Mouse (Mus musculus) gastrocnemius, postnatal 4 days (tissue): ENCODE measurements at regions not wholly inside any gene's neighbourhood (a gene's known extent, or its start where the extent isn't known, plus 50 kb on each side); places are given as distances from the start of the nearest gene placed in this dataset.
A peak's percentile ranks its signal among the peaks of the same experiment; 100 is the strongest.

Source experiments
- DNase-seq, 2 experiments: peaks; one replicate each; pipeline ENCODE4 v3.0.0; 2021 to 2022; ENCODE audit warnings: low spot score in 2 of 2, mixed read lengths in 2 of 2

DNA sequence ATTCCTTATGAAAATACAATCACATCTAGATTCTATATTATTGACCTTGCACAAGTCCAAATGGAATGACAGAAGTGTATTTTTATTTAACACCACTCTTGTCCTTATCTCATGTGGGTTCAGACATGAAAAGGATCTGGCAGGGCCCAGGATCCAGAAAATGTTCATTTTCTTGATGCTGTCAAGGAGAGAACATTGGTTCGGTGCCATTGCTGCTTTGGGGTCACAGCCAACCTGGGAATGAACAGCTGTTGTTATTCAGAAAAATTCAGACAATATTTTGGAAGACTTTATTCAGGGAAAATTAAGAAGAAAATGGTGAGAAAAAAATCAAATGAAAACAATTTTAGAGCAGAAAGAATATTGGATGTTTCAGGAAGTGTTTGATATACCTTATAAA is 590.0 kb downstream of the Iqcm start:
- DNase-seq, result peak; percentile 17 to 24

GRCm38 (mm10) chr8:76052003-76052402 is 603.5 kb downstream of the Iqcm start:
- DNase-seq, result no peak

DNA sequence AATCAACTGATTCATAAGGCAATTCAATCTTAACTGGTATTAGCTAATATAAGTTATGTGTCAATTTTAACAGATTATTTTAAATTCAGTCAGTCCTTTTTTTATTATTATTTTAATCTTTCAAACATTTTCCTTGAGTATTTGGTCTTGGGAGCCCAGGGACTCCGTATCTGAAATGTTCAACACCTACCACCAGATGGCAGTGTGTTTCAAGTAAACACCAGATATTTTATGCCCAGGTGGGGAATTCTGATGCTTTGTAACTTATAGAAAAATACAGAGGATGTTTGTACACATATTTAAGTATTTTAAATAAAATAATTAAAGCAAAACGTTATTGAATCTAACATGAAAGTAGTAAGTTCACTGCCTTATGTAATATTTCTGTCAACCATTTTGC is 619.2 kb downstream of the Iqcm start:
- no peak for DNase-seq

DNA sequence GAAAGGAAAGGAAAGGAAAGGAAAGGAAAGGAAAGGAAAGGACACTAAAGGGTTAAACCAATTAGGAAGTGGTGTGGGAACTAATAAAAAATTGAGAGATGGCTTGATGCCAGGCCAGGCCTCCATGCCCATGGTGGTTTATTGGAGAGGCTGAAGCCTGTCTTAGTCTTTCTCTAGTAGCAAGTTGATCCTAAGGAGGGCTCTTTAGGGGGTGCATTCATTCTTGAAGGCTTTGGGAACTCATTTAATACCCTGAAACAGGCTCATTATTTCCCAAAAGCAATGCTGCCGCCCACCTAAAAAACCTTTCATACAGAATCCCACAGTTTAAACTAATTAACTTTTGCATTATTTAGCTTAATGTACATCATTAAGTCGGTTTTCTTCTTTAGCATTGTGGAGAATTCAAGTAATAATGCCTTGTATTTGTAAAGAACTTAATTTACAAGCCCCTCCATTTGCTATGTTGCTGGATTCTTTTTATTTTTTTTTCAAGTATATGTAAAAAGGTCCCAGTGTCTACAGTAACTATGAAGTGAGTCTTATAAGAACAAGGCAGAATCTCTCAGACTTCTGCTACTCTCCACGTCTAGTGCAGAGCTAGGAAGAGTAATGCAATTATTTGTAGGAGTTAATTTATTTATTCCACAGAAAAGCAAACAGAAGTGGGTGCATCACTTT is 624.3 kb downstream of the Iqcm start:
- no peak for DNase-seq

DNA sequence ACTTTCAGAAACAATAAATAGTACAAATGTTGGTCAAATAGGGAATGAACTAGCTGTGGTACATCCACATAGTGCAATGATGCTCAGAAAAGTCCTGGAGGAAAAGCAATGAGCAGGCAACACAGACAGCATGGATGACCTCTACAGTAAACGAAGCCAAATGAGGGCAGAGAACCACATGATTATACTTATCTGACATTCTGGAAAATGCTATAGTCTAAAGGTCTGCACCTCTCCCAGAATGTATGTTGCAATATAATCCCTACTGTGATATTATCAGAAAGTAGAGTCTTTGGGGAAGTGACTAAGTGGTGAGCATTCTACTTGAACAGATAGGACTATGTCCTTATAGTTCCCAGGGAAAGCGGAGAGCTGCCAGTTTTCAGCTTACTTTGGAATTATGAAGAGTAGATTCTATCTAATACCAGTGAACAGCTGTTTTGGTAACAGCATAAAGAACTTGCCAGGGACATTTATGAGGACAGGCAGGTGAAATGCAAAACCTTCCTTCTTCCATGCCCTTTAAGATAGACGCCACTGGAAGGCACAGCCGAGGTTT is 672.2 kb downstream of the Iqcm start:
- no peak for DNase-seq

DNA sequence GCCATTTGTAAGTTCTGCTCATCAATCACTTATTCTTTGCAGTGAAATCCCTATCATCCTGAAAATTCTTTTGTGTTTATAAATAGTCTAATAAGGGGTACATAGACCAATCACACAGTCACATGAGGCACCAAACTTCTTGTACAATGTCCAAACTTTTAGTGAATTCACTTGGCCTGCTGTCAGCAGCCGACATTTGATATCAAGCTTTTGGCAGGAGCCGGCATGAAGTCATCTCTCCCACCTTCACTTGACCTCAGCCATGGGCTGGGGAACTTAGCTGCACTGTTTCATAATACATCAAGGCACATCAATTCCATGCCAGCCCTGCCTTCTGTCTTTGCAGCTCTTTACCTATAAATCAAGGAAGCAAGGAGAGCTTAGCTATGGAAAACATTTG is 679.0 kb downstream of the Iqcm start:
- peak; percentile 20 to 55 for DNase-seq

DNA sequence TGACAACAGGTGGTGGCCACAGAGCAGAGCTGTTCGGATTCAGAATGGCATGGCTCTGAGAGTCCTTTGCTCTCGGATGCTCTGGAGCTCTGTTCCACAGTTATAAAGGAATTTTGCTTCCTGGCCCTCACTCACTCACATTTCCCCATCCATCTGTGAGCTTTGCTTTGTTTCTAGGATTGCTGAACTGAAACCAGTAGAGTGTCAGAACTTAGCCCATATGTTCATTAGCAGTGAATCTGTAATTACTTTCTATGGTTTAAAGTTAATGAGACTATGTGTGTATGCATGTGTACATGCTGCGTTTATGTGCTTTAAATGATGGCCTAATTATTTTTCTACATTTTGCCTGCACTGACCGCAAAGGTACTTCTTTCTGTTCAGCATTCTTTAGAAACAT is 688.7 kb downstream of the Iqcm start:
- no peak for DNase-seq

GRCm38 (mm10) chr8:76148681-76149080 is 700.2 kb downstream of the Iqcm start:
- DNase-seq, result no peak

GRCm38 (mm10) chr8:76182520-76182919 is 716.7 kb upstream of the Nr3c2 start:
- no peak for DNase-seq

DNA sequence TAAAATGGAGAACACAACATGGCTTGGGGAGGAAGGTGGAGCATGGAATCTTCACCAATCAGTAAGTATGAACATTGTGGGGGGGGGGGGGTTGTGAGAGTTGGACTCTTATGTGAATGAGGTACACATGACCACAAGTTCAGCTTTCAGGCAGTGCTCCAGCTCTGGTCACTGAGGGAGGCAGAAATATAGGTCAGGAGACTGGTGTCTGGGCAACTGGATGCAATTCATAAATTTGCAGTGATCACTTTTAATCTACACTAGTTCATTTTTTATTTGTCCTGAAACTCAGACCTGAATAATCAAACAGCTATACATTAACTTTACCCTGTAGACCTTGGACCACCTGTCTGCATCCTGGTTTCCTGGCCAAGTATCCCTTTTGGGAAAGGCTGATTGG is 715.4 kb upstream of the Nr3c2 start:
- DNase-seq, result no peak

DNA sequence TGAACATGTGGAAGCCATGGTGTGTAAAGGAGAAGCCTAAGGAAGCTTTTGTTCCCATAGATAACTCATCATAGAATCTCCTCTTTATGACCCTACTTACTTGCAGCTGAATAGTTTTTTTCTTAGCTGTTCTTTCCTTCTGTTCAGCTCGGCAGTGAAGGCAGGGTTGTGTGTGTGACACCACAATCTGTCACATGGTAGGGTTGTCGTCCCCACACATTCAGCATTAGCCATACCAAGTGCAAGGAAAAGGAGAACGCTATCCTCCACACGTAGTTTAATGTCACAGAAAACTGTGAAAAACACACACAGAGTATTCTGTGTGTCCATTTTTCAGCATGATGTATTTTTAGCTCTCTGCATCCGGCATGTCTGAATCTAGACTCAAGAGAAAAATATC is 711.9 kb upstream of the Nr3c2 start:
- no peak for DNase-seq

GRCm38 (mm10) chr8:76211891-76212290 is 687.4 kb upstream of the Nr3c2 start:
- DNase-seq, result no peak

DNA sequence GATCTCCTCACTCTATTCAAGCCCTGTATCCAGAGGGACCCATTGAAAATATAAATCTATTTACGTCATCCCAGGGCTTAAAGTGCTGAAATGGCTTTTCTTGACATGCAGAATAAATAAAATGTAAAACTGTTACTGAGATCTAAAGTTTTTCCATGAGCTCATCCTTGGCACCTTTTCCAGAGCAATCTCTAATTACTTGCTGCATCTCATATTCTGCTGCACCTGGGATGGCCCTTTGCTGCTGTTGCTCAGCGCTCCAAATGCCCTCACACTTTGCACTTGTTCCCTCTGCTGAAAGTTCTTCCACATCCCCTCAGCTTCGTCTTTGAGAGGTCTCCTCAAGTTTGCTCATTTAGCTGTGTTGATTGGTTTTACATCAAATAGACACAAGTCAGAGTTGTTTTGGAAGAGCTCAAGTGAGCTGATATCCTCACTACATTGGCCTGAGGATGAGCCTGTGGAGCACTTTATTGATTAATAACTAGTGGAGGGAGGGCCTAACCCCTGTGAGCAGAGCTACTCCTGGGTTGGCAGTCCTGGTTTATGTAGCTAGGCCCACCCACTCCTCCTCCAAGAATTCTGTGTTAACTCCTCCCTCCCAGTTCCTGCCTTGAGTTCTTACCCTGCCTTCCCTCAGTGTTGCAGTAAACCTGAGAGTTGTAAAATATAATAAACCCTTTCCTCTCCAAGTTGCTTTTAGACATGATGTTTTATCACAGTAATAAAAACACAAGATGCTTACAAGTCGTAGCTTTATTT is 681.2 kb upstream of the Nr3c2 start:
- DNase-seq, result no peak

- no peak for DNase-seq
These were observed 668.4 kb upstream of the Nr3c2 start for GRCm38 (mm10) chr8:76230847-76231246.

DNA sequence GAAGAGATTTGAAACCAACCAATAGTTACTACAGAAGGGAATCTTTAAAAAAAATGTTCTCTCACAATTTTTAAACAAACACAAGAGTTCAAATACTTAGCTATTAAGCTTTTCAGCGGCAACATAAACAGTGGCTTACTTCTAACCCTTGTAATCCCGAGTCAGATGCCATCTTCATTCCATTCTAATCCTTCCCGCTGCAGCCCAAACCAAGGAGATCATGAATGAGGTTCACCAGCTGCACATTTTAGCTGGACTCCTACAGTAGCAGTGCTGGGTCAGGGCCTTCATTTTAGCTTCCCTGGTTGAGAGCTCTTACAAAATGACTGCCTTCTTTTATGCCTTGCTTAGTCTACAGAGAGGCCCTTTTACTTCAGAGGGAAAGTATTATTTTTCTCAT is 650.0 kb upstream of the Nr3c2 start:
- DNase-seq, result no peak

DNA sequence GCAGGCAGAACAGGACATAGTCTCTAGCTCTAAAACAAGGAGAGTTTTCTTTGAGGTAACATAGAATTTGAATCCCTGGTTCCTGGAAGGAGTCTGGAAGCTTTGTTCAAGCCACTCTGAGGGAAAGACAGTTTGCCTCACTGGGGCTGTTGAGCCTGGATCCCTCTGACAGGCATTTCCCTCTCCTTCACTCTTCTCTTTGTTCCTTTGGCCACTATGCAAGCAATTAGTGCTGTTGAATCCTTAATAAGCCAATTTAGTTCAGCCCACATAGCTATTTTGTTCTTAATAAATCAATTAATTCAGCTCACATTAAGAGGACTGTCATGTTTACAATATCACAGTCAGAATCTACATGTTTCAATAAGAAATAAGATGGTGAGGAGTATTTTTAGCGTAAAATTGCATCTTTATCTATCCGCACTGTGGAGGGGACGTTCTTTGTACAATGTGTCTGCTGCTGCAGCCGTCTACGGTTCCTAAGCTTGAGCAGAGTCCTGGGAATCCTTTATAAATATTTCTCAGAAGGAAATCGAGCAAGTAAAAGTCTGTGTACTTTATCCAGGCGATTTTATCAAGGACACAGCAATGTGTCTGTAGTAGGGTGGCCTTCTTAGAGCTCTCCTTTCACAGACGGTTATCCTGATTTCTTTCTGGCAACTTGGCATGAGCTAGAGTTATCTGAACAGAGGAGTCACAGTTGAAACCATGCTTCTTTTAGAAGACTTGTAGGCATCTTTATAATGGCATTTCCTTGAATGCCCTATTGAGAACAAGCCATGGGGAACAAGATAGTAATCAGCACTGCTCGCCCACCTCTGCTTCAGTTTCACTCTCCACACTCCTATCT is 646.9 kb upstream of the Nr3c2 start:
- DNase-seq, result no peak
